Comparison of ENCODE assay signal across 27 mouse cellular contexts in the genomic region with DNA sequence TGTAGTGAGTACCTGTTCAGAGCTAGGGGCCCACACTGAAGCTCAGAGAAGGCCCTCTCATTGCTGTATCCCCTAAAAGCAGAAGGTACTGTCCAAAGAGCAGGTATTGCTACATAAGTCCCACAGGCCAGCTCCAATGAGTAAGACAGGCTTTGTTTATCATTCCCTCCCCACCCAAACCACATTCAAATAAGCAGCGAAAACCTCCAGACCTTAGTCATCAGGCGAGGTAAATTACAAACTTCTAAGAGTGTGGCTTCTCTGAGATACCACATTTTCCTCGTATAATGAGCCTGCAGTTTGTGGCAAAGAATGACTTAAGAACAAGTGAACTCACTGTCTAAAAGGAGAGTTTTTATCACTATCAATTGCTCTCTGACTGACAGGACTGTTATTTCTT. TPM values are rescaled to one million over a fixed set of nuclear protein-coding genes. Genes with fewer than 3 reads are reported as not detected.
A peak's percentile ranks its signal among the peaks of the same experiment; 100 is the strongest.
DNase-seq lines count a peak whose midpoint lies in the region; ATAC-seq and TF ChIP-seq lines count a peak whose summit lies in the region.
"Had no signal": no experiment of that assay in that cellular context is flagged by ENCODE, and none has a peak within 500 bp of the region (broad histone marks: within the 10 kb centered on the region; RNA-seq: fewer than 3 reads in every experiment).

No protein-coding gene starts in this region.

- CTCF ChIA-PET in Patski (lab: Charles Lee) = interaction anchor here (1.3 to 1.5 kb wide), 3 partner anchors 12 to 252 kb away, joined by 3 to 5 read pairs (median 3); no protein-coding TSS in a partner anchor

- in situ Hi-C loops in Patski (cut with MboI; ENCODE audit: low pct_unique_long_range_greater_than_20kb) = loop anchor here (10.0 kb wide), 1 partner anchor 462 kb away; no protein-coding TSS in a partner anchor

- H3K27ac ChIP-seq in liver, embryonic 15.5 days (replicated peaks) = no peak overlapping the region
- H3K27ac ChIP-seq in midbrain, embryonic 10.5 days (replicated peaks) = no peak overlapping the region
- H3K27ac ChIP-seq: forebrain, embryonic 10.5 days; gastrocnemius, adult 2 months; heart, adult 2 months; heart, embryonic 13.5 days; hindbrain, embryonic 15.5 days; lung, embryonic 15.5 days; midbrain, embryonic 13.5 days; stomach, embryonic 15.5 days had no signal

- no peak overlapping the region for H3K4me2 ChIP-seq in liver, embryonic 15.5 days
- H3K4me2 ChIP-seq: heart, embryonic 13.5 days; hindbrain, embryonic 15.5 days; lung, embryonic 15.5 days; midbrain, embryonic 13.5 days; stomach, embryonic 15.5 days had no signal

- TF ChIP-seq CTCF in Patski (IDR thresholded peaks at IDR 0.05) = no peak

- H3K4me3 ChIP-seq in liver, embryonic 15.5 days (replicated peaks) = no peak overlapping the region
- no peak overlapping the region for H3K4me3 ChIP-seq in midbrain, embryonic 10.5 days
- H3K4me3 ChIP-seq: forebrain, embryonic 10.5 days; gastrocnemius, adult 2 months; heart, adult 2 months; heart, embryonic 13.5 days; hindbrain, embryonic 15.5 days; lung, embryonic 15.5 days; megakaryocyte, embryonic 14.5 days; midbrain, embryonic 13.5 days; stomach, embryonic 15.5 days had no signal

- POLR2A ChIA-PET in Patski (lab: Charles Lee) = no interaction called here

- H3K9me3 ChIP-seq in liver, embryonic 15.5 days (replicated peaks) = no peaks in the 10 kb centered on the region
- H3K9me3 ChIP-seq in midbrain, embryonic 10.5 days (replicated peaks) = no peaks in the 10 kb centered on the region
- H3K9me3 ChIP-seq: forebrain, embryonic 10.5 days; heart, embryonic 13.5 days; hindbrain, embryonic 15.5 days; lung, embryonic 15.5 days; megakaryocyte, embryonic 14.5 days; midbrain, embryonic 13.5 days; stomach, embryonic 15.5 days had no signal

- no peaks in the 10 kb centered on the region for H3K36me3 ChIP-seq in liver, embryonic 15.5 days (replicated peaks)
- peaks cover 10% of the 10 kb centered on the region; the same call in 1 of the 2 replicates for H3K36me3 ChIP-seq in midbrain, embryonic 10.5 days
- H3K36me3 ChIP-seq: forebrain, embryonic 10.5 days; heart, embryonic 13.5 days; hindbrain, embryonic 15.5 days; lung, embryonic 15.5 days; midbrain, embryonic 13.5 days; stomach, embryonic 15.5 days had no signal

- no peaks in the 10 kb centered on the region for H3K27me3 ChIP-seq in Patski
- H3K27me3 ChIP-seq in liver, embryonic 15.5 days = no peaks in the 10 kb centered on the region
- H3K27me3 ChIP-seq in midbrain, embryonic 10.5 days (ENCODE audit: low read depth, poor library complexity, severe bottlenecking) = no peaks in the 10 kb centered on the region
- H3K27me3 ChIP-seq: heart, embryonic 13.5 days; hindbrain, embryonic 15.5 days; lung, embryonic 15.5 days; megakaryocyte, embryonic 14.5 days; midbrain, embryonic 13.5 days; stomach, embryonic 15.5 days had no signal

- 36% methylated on average over 3 of the region's 3 CpGs for WGBS in liver, embryonic 15.5 days (ENCODE audit: insufficient replicate concordance)
- 89% methylated on average over 3 of the region's 3 CpGs for WGBS in midbrain, embryonic 10.5 days

- peak; percentile 74 for DNase-seq in 3134 (ENCODE audit: extremely low read depth, insufficient read length, low spot score)
- peak; percentile 31 for DNase-seq in 416B (ENCODE audit: low read depth)
- peak; percentile 66 for DNase-seq in Patski (ENCODE audit: low read depth, low spot score)
- DNase-seq in gastrocnemius, adult 8-10 months (ENCODE audit: low spot score in 2 of 2) = no peak
- DNase-seq in midbrain, embryonic 10.5 days (ENCODE audit: low spot score) = no peak
- DNase-seq: adrenal gland, postnatal 25 days; cerebellum, adult 2 months; cerebellum, postnatal 25 days; gastrocnemius, adult 2 months; heart, adult 2 months; heart, postnatal 10 days; kidney, adult 11 months; kidney, postnatal 14 days; retina, postnatal 1 day; right cerebral cortex, postnatal 14 days; thymus, postnatal 36 days had no signal

- H3K4me1 ChIP-seq in liver, embryonic 15.5 days (replicated peaks) = no peaks in the 10 kb centered on the region
- H3K4me1 ChIP-seq in midbrain, embryonic 10.5 days = no peaks in the 10 kb centered on the region
- H3K4me1 ChIP-seq: forebrain, embryonic 10.5 days; heart, embryonic 13.5 days; hindbrain, embryonic 15.5 days; lung, embryonic 15.5 days; midbrain, embryonic 13.5 days; stomach, embryonic 15.5 days had no signal

- peak; percentile 64 for ATAC-seq in Patski
- ATAC-seq in liver, embryonic 15.5 days (ENCODE audit: insufficient read depth) = peak; percentile 42; the same call in 1 of the 2 replicates
- ATAC-seq in megakaryocyte progenitor cell, adult 5-6 weeks (replicated peaks; ENCODE audit: poor library complexity) = no peak
- ATAC-seq: forebrain, embryonic 16.5 days; inflammation-experienced regulatory T-cells, adult 6 months; midbrain, embryonic 13.5 days had no signal

- H3K9ac ChIP-seq in liver, embryonic 15.5 days = no peak overlapping the region
- H3K9ac ChIP-seq: heart, embryonic 13.5 days; hindbrain, embryonic 15.5 days; lung, embryonic 15.5 days; midbrain, embryonic 13.5 days; stomach, embryonic 15.5 days had no signal

RNA-seq across cellular contexts. Expression of gene Grb10, which starts 33.8 kb away (rescaled TPM):
- polyA plus RNA-seq in Patski (2021) = 52.8 TPM
- polyA plus RNA-seq in liver, embryonic 15.5 days (2015; fragmentation: Nextera tagmentation; extraction: Ambion mirVana) = 148 and 163 TPM in 2 replicates
- 10 to 100 TPM; 17.0 to 28.7 (median 26.4) TPM for total RNA-seq in gastrocnemius, adult 8-10 months (2022)
- total RNA-seq in megakaryocyte progenitor cell, adult 5-6 weeks (2015) = 8.3 and 13.5 TPM in 2 replicates
- total RNA-seq in megakaryocyte progenitor cell, adult 5-6 weeks (2017) = 4.5 and 12.8 TPM in 2 replicates
- polyA plus RNA-seq in midbrain, embryonic 10.5 days (2016; fragmentation: Nextera tagmentation; extraction: Ambion mirVana) = 441 and 449 TPM in 2 replicates
- polyA plus RNA-seq: inflammation-experienced regulatory T-cells, adult 6 months had no signal

Comparison
In these comparisons a context has a peak if more than half of its experiments do, and no peak if none do; other contexts are left out.
1. DNase-seq: peak in 3134 (single experiment), 416B (single experiment) and Patski (single experiment); none in gastrocnemius, adult 8-10 months (0 of 2) and midbrain, embryonic 10.5 days (single experiment).